Mouse (Mus musculus) spleen, adult 12 weeks (tissue): ENCODE results near the gene Tuba1a.
"Not testable (repeated sequence)": the region's sequence is repeated elsewhere in the genome, so short reads cannot be mapped to it uniquely, and the experiment has no call there.

ENCODE experiments used
- DNase-seq: peaks from one replicate; pipeline ENCODE4 v3.0.0; 2022; ENCODE audit warnings: low spot score

Tuba1a gene

GRCm38 (mm10) chr15:98985240-98985981, 31.9 kb upstream of the Tuba1a start:
- DNase-seq, result peak; percentile 69

GRCm38 (mm10) chr15:98984681-98985080, 31.2 kb upstream of the Tuba1a start:
- DNase-seq, result no peak

GRCm38 (mm10) chr15:98983431-98984081, 30.1 kb upstream of the Tuba1a start:
- DNase-seq, result no peak

GRCm38 (mm10) chr15:98982100-98982499, 28.6 kb upstream of the Tuba1a start:
- DNase-seq, result no peak

- DNase-seq, result no peak
These were observed 26.6 kb upstream of the Tuba1a start for GRCm38 (mm10) chr15:98980012-98980614.

- no peak for DNase-seq
These were observed 25.1 kb upstream of the Tuba1a start for GRCm38 (mm10) chr15:98978409-98979172.

- no peak for DNase-seq
These were observed 24.4 kb upstream of the Tuba1a start for GRCm38 (mm10) chr15:98977759-98978408.

GRCm38 (mm10) chr15:98976763-98977758, 23.6 kb upstream of the Tuba1a start:
- no peak for DNase-seq

- DNase-seq, result no peak
These were observed 19.6 kb upstream of the Tuba1a start for GRCm38 (mm10) chr15:98973015-98973614.

GRCm38 (mm10) chr15:98971576-98972320, 18.2 kb upstream of the Tuba1a start:
- DNase-seq, result not testable (repeated sequence)

GRCm38 (mm10) chr15:98971111-98971510, 17.6 kb upstream of the Tuba1a start:
- no peak for DNase-seq

- no peak for DNase-seq
These were observed 16.0 kb upstream of the Tuba1a start for GRCm38 (mm10) chr15:98969372-98970101.

GRCm38 (mm10) chr15:98968701-98969371, 15.3 kb upstream of the Tuba1a start:
- no peak for DNase-seq

- DNase-seq, result no peak
These were observed 6.0 kb upstream of the Tuba1a start for GRCm38 (mm10) chr15:98959531-98959930.

GRCm38 (mm10) chr15:98958901-98959420, 5.5 kb upstream of the Tuba1a start:
- no peak for DNase-seq

GRCm38 (mm10) chr15:98957475-98957874, 4.0 kb upstream of the Tuba1a start:
- DNase-seq, result no peak

- DNase-seq, result no peak
These were observed 2.5 kb upstream of the Tuba1a start for GRCm38 (mm10) chr15:98956000-98956399.

- DNase-seq, result no peak
These were observed 1.8 kb upstream of the Tuba1a start for GRCm38 (mm10) chr15:98955324-98955723.
